Mouse (Mus musculus) lung, embryonic 14.5 days (tissue): ENCODE results near the gene Arrb2. TPM values are rescaled to one million over a fixed set of nuclear protein-coding genes. Genes with fewer than 3 reads are reported as not detected.

ENCODE experiments used
- ATAC-seq: fragments of 200-750 bp; cut with Nextera tagmentation; 2 replicates; pipeline ENCODE4 v1.8.0; 2017; ENCODE audit warnings: mild to moderate bottlenecking, moderate TSS enrichment, moderate library complexity; ENCODE audit not compliant: insufficient read depth
- DNase-seq: peaks from one replicate; pipeline ENCODE4 v3.0.0-alpha.2; 2015
- H3K27ac ChIP-seq: fragments of 300-500 bp; sonication (generic); 2 replicates; pipeline ENCODE4 v1.5.1; 2014; ENCODE audit warnings: low read depth, mild to moderate bottlenecking, moderate library complexity
- H3K27me3 ChIP-seq: fragments of 300-500 bp; sonication (generic); 2 replicates; pipeline ENCODE4 v1.6.1; 2014; ENCODE audit warnings: low read length, control low read depth; ENCODE audit not compliant: insufficient read depth
- H3K36me3 ChIP-seq: fragments of 300-500 bp; sonication (generic); 2 replicates; pipeline ENCODE4 v1.6.1; 2014; ENCODE audit warnings: control low read depth; ENCODE audit not compliant: insufficient read depth
- H3K4me1 ChIP-seq: fragments of 300-500 bp; sonication (generic); 2 replicates; pipeline ENCODE4 v1.6.1; 2014; ENCODE audit warnings: antibody characterized with exemption, control low read depth; ENCODE audit not compliant: insufficient read depth
- H3K4me2 ChIP-seq: fragments of 300-500 bp; sonication (generic); 2 replicates; pipeline ENCODE4 v1.6.1; 2014; ENCODE audit warnings: mild to moderate bottlenecking
- H3K4me3 ChIP-seq: fragments of 300-500 bp; sonication (generic); 2 replicates; pipeline ENCODE4 v1.5.1; 2014; ENCODE audit warnings: low read depth, low read length
- H3K9ac ChIP-seq: fragments of 300-500 bp; sonication (generic); 2 replicates; pipeline ENCODE4 v1.6.1; 2014
- H3K9me3 ChIP-seq: fragments of 300-500 bp; sonication (generic); 2 replicates; pipeline ENCODE4 v1.6.1; 2016; ENCODE audit warnings: low read depth, low read length, control low read depth
- CTCF ChIP-seq: IDR thresholded peaks from 2 replicates; pipeline ENCODE4 v1.5.1; 2016; ENCODE audit warnings: antibody characterized with exemption, low read depth
- WGBS: fragments of 180-500 bp; shearing (Covaris S2); extraction: QIAGEN DNeasy Blood & Tissue Kit; methylation state at CpG from one replicate; pipeline ENCODE4 v1.1.7; 2014; 5-methylcytosine and 5-hydroxymethylcytosine counted together
- polyA plus RNA-seq: library from polyadenylated mRNA; unstranded; fragments of >200 nt; fragmentation: Nextera tagmentation; extraction: Ambion mirVana; gene quantifications from 2 replicates; pipeline ENCODE4 v1.2.1, GENCODE M21; 2014

The Arrb2 gene
- polyA plus RNA-seq, 1 experiment from 2014 or later = 17.6 TPM

DNA sequence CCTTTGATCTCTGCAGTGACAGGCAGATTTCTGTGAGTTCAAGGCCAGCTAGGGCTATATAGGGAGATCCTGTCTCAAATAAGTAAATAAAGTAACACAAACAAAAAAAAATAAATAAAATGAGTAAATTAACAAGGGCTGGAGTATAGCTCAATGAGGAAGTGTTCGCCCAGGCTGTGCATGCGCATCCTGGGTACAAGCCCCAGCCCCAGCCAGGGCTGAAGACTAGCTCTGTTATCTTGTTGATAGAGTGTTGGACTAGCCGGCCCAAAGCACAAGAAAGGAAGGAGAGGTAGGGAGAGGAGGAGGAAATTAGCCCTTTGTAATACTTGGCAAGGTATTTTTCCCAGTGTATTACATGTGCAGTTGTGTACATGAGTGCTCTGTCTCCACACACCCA, 11.5 kb downstream of the Arrb2 start:
- DNase-seq (no peak), ATAC-seq (no peak)
- Histone ChIP-seq H3K9ac (no peak overlapping the region), H3K4me2 (no peak overlapping the region), H3K27ac (no peak overlapping the region), H3K27me3 (no peaks in the 10 kb centered on the region), H3K9me3 (no peaks in the 10 kb centered on the region), H3K36me3 (peaks cover 26% of the 10 kb centered on the region), H3K4me1 (no peaks in the 10 kb centered on the region), H3K4me3 (no peak overlapping the region)
- TF ChIP-seq CTCF = no peak
- 70% methylated on average over 3 of the region's 3 CpGs for WGBS

- Histone ChIP-seq H3K9ac (no peak overlapping the region), H3K4me2 (no peak overlapping the region), H3K27me3 (no peaks in the 10 kb centered on the region), H3K4me1 (no peaks in the 10 kb centered on the region), H3K27ac (no peak overlapping the region), H3K4me3 (no peak overlapping the region), H3K36me3 (peaks cover 19% of the 10 kb centered on the region), H3K9me3 (no peaks in the 10 kb centered on the region)
- WGBS = 56% methylated on average over 6 of the region's 6 CpGs
- no peak for TF ChIP-seq CTCF
- no peak for DNase-seq
- no peak for ATAC-seq
Observed at GRCm38 (mm10) chr11:70444667-70445066, 12.2 kb downstream of the Arrb2 start.

DNA sequence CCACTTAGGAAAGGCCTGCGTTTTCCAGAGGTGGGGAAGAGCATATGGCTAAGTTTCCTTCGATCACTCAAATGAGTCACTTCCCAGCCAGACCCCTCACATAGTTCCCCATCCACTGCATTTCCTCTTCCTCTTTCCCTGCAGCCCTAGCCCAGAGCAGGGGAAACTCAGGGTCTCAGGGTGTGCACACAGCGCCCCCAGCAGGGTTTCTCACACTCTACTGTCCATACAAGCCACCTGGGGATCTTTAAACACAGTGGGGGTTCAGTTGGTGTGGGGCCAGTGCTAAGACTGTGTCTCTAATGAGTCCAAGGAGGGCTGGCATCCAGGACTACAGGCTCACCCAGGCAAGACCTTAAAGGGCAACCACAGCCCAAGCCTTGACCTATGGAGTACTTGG, 14.3 kb downstream of the Arrb2 start:
- Histone ChIP-seq H3K27me3 (no peaks in the 10 kb centered on the region), H3K9ac (no peak overlapping the region), H3K4me3 (no peak overlapping the region), H3K4me2 (no peak overlapping the region), H3K4me1 (0 out of 2 replicates have a peak, but pooled peaks cover 3% of the 10 kb centered on the region), H3K27ac (no peak overlapping the region), H3K36me3 (0 out of 2 replicates have a peak, but pooled peaks cover 5% of the 10 kb centered on the region), H3K9me3 (no peaks in the 10 kb centered on the region)
- ATAC-seq (no peak), DNase-seq (peak; percentile 3)
- no peak for TF ChIP-seq CTCF
- 44% methylated on average over 3 of the region's 3 CpGs for WGBS

- no peak overlapping the region for H3K4me2 ChIP-seq
- WGBS = 84% methylated on average over 1 of the region's 1 CpGs
- ATAC-seq (no peak), DNase-seq (no peak)
- H3K4me3 ChIP-seq = no peak overlapping the region
- H3K27ac ChIP-seq = no peak overlapping the region
- H3K36me3 ChIP-seq = 0 out of 2 replicates have a peak, but pooled peaks cover 1% of the 10 kb centered on the region
- no peak overlapping the region for H3K9ac ChIP-seq
- H3K9me3 ChIP-seq = no peaks in the 10 kb centered on the region
- H3K27me3 ChIP-seq = no peaks in the 10 kb centered on the region
- no peak for TF ChIP-seq CTCF
- peaks cover 5% of the 10 kb centered on the region; the same call in 1 of the 2 replicates for H3K4me1 ChIP-seq
Observed at GRCm38 (mm10) chr11:70447373-70447772, 14.9 kb downstream of the Arrb2 start.

- no peaks in the 10 kb centered on the region for H3K27me3 ChIP-seq
- H3K9ac ChIP-seq = no peak overlapping the region
- no peak for DNase-seq
- no peak overlapping the region; the same call in none of the 2 replicates for H3K4me2 ChIP-seq
- no peak for TF ChIP-seq CTCF
- ATAC-seq = no peak
- no peak overlapping the region for H3K27ac ChIP-seq
- H3K4me1 ChIP-seq = peaks cover 14% of the 10 kb centered on the region; the same call in 1 of the 2 replicates
- WGBS = 77% methylated on average over 2 of the region's 2 CpGs
- peaks cover 8% of the 10 kb centered on the region for H3K36me3 ChIP-seq
- H3K9me3 ChIP-seq = no peaks in the 10 kb centered on the region
- H3K4me3 ChIP-seq = no peak overlapping the region
Observed at GRCm38 (mm10) chr11:70450926-70451325, 18.5 kb downstream of the Arrb2 start.

DNA sequence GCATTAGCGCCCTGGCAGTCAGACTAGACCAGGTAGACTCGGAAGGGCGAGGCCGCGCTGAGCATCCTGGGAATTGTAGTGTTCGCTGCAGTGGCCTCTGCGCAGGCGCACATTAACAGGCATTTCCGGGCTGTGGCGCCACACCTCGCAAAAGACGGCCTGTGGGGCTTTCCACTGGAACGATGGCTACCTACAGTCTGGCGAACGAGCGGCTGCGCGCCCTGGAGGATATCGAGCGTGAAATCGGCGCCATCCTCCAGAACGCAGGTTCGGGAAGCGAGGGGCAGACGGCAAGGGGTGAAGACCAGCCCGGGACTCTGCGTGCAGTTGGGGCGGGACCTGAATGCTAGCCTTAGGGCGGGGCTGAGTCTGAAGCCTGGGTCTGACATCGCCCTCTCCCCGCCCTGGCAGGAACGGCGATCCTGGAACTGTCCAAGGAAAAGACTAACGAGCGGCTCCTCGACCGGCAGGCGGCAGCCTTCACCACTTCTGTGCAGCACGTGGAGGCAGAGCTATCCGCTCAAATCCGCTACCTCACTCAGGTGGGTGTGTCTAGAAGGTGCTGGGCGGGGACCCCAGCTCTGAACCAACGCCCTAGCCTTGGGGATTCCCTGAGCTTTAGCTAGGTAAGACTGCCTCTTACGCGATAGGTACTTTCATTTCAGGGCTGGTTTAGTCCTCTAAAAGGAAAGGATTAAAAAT, 19.5 kb downstream of the Arrb2 start, which contains the start of gene Med11:
Gene Med11, plus strand, starts transcription at position 123 of the 702 bp plus-strand sequence.
- Histone ChIP-seq H3K4me3 (peak within 1 kb of the TSS; percentile 67), H3K9ac (peak within 1 kb of the TSS; percentile 79), H3K36me3 (peaks cover 8% of the 10 kb centered on the region), H3K27ac (peak within 1 kb of the TSS; percentile 97), H3K9me3 (no peaks in the 10 kb centered on the region), H3K4me1 (peaks cover 14% of the 10 kb centered on the region; the same call in 1 of the 2 replicates), H3K27me3 (no peaks in the 10 kb centered on the region), H3K4me2 (peak within 1 kb of the TSS; percentile 87)
- ATAC-seq (peak; percentile 99), DNase-seq (peak; percentile 99)
- WGBS = under 1% methylated on average over 46 of the region's 46 CpGs
- peak; percentile 95 for TF ChIP-seq CTCF

GRCm38 (mm10) chr11:70453261-70454044, 21.0 kb downstream of the Arrb2 start:
- Histone ChIP-seq H3K36me3 (peaks cover 8% of the 10 kb centered on the region), H3K4me2 (peak overlapping the region; percentile 87), H3K9me3 (no peaks in the 10 kb centered on the region), H3K4me1 (peaks cover 15% of the 10 kb centered on the region), H3K4me3 (no peak overlapping the region), H3K27ac (no peak overlapping the region), H3K9ac (no peak overlapping the region), H3K27me3 (peaks cover under 1% of the 10 kb centered on the region; the same call in 1 of the 2 replicates)
- DNase-seq = peak; percentile 9
- TF ChIP-seq CTCF = no peak
- WGBS = 86% methylated on average over 9 of the region's 9 CpGs
- ATAC-seq = no peak
